Mouse (Mus musculus) embryonic fibroblast, embryonic 13.5 days (primary cell): ENCODE results near the gene Hist1h3e.

Experiments
- CTCF ChIP-seq: IDR thresholded peaks from 2 replicates; pipeline ENCODE4 v1.5.1; 2011; ENCODE audit warnings: mild to moderate bottlenecking, control low read depth, low read length, moderate library complexity, borderline replicate concordance; ENCODE audit not compliant: insufficient read depth
- POLR2A ChIP-seq: IDR thresholded peaks from 2 replicates; pipeline ENCODE4 v1.6.1; 2011; ENCODE audit warnings: low read depth, mild to moderate bottlenecking, control low read depth, low read length, moderate library complexity

- TF ChIP-seq CTCF, result no peak
- TF ChIP-seq POLR2A, result no peak
These were observed 48.2 kb upstream of the Hist1h3e start for GRCm38 (mm10) chr13:23610393-23610792.
